Mouse (Mus musculus): ENCODE results near the gene Slc4a4.
"Not testable (repeated sequence)": the region's sequence is repeated elsewhere in the genome, so short reads cannot be mapped to it uniquely, and the experiment has no call there.

Gene Slc4a4

GRCm38 (mm10) chr5:89070051-89070450 is 183.4 kb downstream of the Slc4a4 start:
- no peak for DNase-seq (ENCODE audit: low read depth in 1 of 2, low spot score in 2 of 2)

GRCm38 (mm10) chr5:89071957-89072356 is 185.3 kb downstream of the Slc4a4 start:
- no peak for DNase-seq (ENCODE audit: low read depth in 1 of 2, low spot score in 2 of 2)

- no peak for DNase-seq (ENCODE audit: low read depth in 1 of 2, low spot score in 2 of 2)
Observed at GRCm38 (mm10) chr5:89077711-89078110, 191.1 kb downstream of the Slc4a4 start.

- no peak for DNase-seq (ENCODE audit: low read depth in 1 of 2, low spot score in 2 of 2)
Observed at GRCm38 (mm10) chr5:89083476-89083875, 196.9 kb downstream of the Slc4a4 start.

- no peak for DNase-seq (ENCODE audit: low read depth in 1 of 2, low spot score in 2 of 2)
Observed at GRCm38 (mm10) chr5:89087916-89088315, 201.3 kb downstream of the Slc4a4 start.

- DNase-seq (ENCODE audit: low read depth in 1 of 2, low spot score in 2 of 2) = no peak
Observed at GRCm38 (mm10) chr5:89088462-89088861, 201.8 kb downstream of the Slc4a4 start.

- DNase-seq (ENCODE audit: low read depth in 1 of 2, low spot score in 2 of 2) = no peak
Observed at GRCm38 (mm10) chr5:89090131-89090530, 203.5 kb downstream of the Slc4a4 start.

GRCm38 (mm10) chr5:89096371-89096770 is 209.8 kb downstream of the Slc4a4 start:
- DNase-seq (ENCODE audit: low read depth in 1 of 2, low spot score in 2 of 2) = no peak

GRCm38 (mm10) chr5:89097291-89097690 is 210.7 kb downstream of the Slc4a4 start:
- DNase-seq (ENCODE audit: low read depth in 1 of 2, low spot score in 2 of 2) = no peak

GRCm38 (mm10) chr5:89098121-89098520 is 211.5 kb downstream of the Slc4a4 start:
- DNase-seq (ENCODE audit: low read depth in 1 of 2, low spot score in 2 of 2) = no peak

GRCm38 (mm10) chr5:89099886-89100285 is 213.3 kb downstream of the Slc4a4 start:
- no peak for DNase-seq (ENCODE audit: low read depth in 1 of 2, low spot score in 2 of 2)

GRCm38 (mm10) chr5:89102560-89102959 is 215.9 kb downstream of the Slc4a4 start:
- DNase-seq (ENCODE audit: low read depth in 1 of 2, low spot score in 2 of 2) = no peak

GRCm38 (mm10) chr5:89105346-89105745 is 218.7 kb downstream of the Slc4a4 start:
- DNase-seq (ENCODE audit: low read depth in 1 of 2, low spot score in 2 of 2) = no peak

- DNase-seq (ENCODE audit: low read depth in 1 of 2, low spot score in 2 of 2) = no peak
Observed at GRCm38 (mm10) chr5:89106217-89106616, 219.6 kb downstream of the Slc4a4 start.

GRCm38 (mm10) chr5:89108809-89109208 is 222.2 kb downstream of the Slc4a4 start:
- no peak for DNase-seq (ENCODE audit: low read depth in 1 of 2, low spot score in 2 of 2)

- no peak for DNase-seq (ENCODE audit: low read depth in 1 of 2, low spot score in 2 of 2)
Observed at GRCm38 (mm10) chr5:89109832-89110231, 223.2 kb downstream of the Slc4a4 start.

GRCm38 (mm10) chr5:89111987-89112386 is 225.4 kb downstream of the Slc4a4 start:
- not testable (repeated sequence) for DNase-seq (ENCODE audit: low read depth in 1 of 2, low spot score in 2 of 2)

GRCm38 (mm10) chr5:89120881-89121280 is 234.3 kb downstream of the Slc4a4 start:
- no peak for DNase-seq (ENCODE audit: low read depth in 1 of 2, low spot score in 2 of 2)

- DNase-seq (ENCODE audit: low read depth in 1 of 2, low spot score in 2 of 2) = no peak
Observed at GRCm38 (mm10) chr5:89123270-89123903, 236.8 kb downstream of the Slc4a4 start.

GRCm38 (mm10) chr5:89128210-89128609 is 241.6 kb downstream of the Slc4a4 start:
- no peak for DNase-seq (ENCODE audit: low read depth in 1 of 2, low spot score in 2 of 2)

- DNase-seq (ENCODE audit: low read depth in 1 of 2, low spot score in 2 of 2) = no peak
Observed at GRCm38 (mm10) chr5:89135776-89136175, 249.2 kb downstream of the Slc4a4 start.

GRCm38 (mm10) chr5:89140070-89140469 is 253.5 kb downstream of the Slc4a4 start:
- DNase-seq (ENCODE audit: low read depth in 1 of 2, low spot score in 2 of 2) = no peak

GRCm38 (mm10) chr5:89141761-89142160 is 255.1 kb downstream of the Slc4a4 start:
- no peak for DNase-seq (ENCODE audit: low read depth in 1 of 2, low spot score in 2 of 2)
